Comparison of ENCODE assay signal across 8 mouse cellular contexts in genomic region chr15:103182166-103182790, GRCm38 (mm10). TPM values are rescaled to one million over a fixed set of nuclear protein-coding genes. Genes with fewer than 3 reads are reported as not detected.
DNase-seq lines count a peak whose midpoint lies in the region; ATAC-seq and TF ChIP-seq lines count a peak whose summit lies in the region.

No protein-coding gene starts in this region.

- peak overlapping the region; percentile 70 for H3K4me3 ChIP-seq in G1E (ENCODE audit: low read depth, low read length)
- 0 out of 2 replicates have a peak overlapping the region, but pooled peaks have one; percentile 8 for H3K4me3 ChIP-seq in forebrain, embryonic 16.5 days (replicated peaks; ENCODE audit: low read length)
- H3K4me3 ChIP-seq in lung, postnatal 0 days (ENCODE audit: low read depth, low read length), result peak overlapping the region; percentile 35

- H3K27me3 ChIP-seq in G1E (ENCODE audit: insufficient read depth, low read length), result peaks cover 64% of the 10 kb centered on the region
- peaks cover 59% of the 10 kb centered on the region for H3K27me3 ChIP-seq in forebrain, embryonic 16.5 days (replicated peaks; ENCODE audit: control insufficient read depth, insufficient read depth, low read length)
- H3K27me3 ChIP-seq in lung, postnatal 0 days (replicated peaks; ENCODE audit: insufficient read depth, low read length), result peaks cover 24% of the 10 kb centered on the region; the same call in 1 of the 2 replicates

- intact Hi-C loops in heart, postnatal 36 days (cut with DNase I), result loop anchor here (1.0 to 5.0 kb wide), 2 partner anchors 100 to 125 kb away; no protein-coding TSS in a partner anchor

- no peak overlapping the region for H3K9ac ChIP-seq in forebrain, embryonic 16.5 days (replicated peaks; ENCODE audit: low read depth, low read length)
- no peak overlapping the region for H3K9ac ChIP-seq in lung, postnatal 0 days (replicated peaks; ENCODE audit: low read depth)

- no peak for TF ChIP-seq EP300 in lung, postnatal 0 days (IDR thresholded peaks at IDR 0.05)

- under 1% methylated on average over 36 of the region's 48 CpGs for WGBS in forebrain, embryonic 16.5 days
- whole genome bisulfite sequencing in lung, postnatal 0 days, result under 1% methylated on average over 29 of the region's 48 CpGs

- peak; percentile 79 for DNase-seq in G1E (ENCODE audit: low spot score)
- DNase-seq in cerebellum, adult 11-12 months, result peak; percentile 64
- peak; percentile 85 to 90 for DNase-seq in heart, postnatal 36 days
- peak; percentile 73 for DNase-seq in layer of hippocampus, adult 9-11 months
- DNase-seq in lung, postnatal 0 days (ENCODE audit: low spot score), result peak; percentile 86
- DNase-seq in retina, embryonic 14.5 days (ENCODE audit: low spot score), result peak; percentile 91
- peak; percentile 81 for DNase-seq in thymus, postnatal 25 days

- no peak overlapping the region for H3K27ac ChIP-seq in forebrain, embryonic 16.5 days (ENCODE audit: low read length)
- no peak overlapping the region for H3K27ac ChIP-seq in lung, postnatal 0 days (ENCODE audit: low read length)

- H3K4me2 ChIP-seq in forebrain, embryonic 16.5 days (ENCODE audit: low read length), result peak overlapping the region; percentile 36
- peak overlapping the region; percentile 73 for H3K4me2 ChIP-seq in lung, postnatal 0 days (replicated peaks; ENCODE audit: low read depth, low read length)

- TF ChIP-seq CTCF in G1E (IDR thresholded peaks at IDR 0.05; ENCODE audit: low read depth, low read length), result peak; percentile 100
- TF ChIP-seq CTCF in lung, postnatal 0 days (IDR thresholded peaks at IDR 0.05), result peak; percentile 100

- no peak; the same call in 1 of the 2 replicates for ATAC-seq in G1E (ENCODE audit: extremely low read depth, insufficient number of reproducible peaks, low FRiP score, poor library complexity, severe bottlenecking)
- ATAC-seq in forebrain, embryonic 16.5 days, result peak; percentile 19; the same call in 1 of the 2 replicates
- ATAC-seq in lung, postnatal 0 days, result peak; percentile 71

- no peaks in the 10 kb centered on the region for H3K9me3 ChIP-seq in G1E (replicated peaks)
- H3K9me3 ChIP-seq in forebrain, embryonic 16.5 days (ENCODE audit: control insufficient read depth, low read length), result no peaks in the 10 kb centered on the region
- H3K9me3 ChIP-seq in lung, postnatal 0 days (ENCODE audit: low read length), result no peaks in the 10 kb centered on the region

- peaks cover 42% of the 10 kb centered on the region for H3K4me1 ChIP-seq in G1E (ENCODE audit: insufficient read depth, low read depth, low read length)
- H3K4me1 ChIP-seq in forebrain, embryonic 16.5 days (replicated peaks; ENCODE audit: control insufficient read depth, insufficient read depth, low read length), result peaks cover 23% of the 10 kb centered on the region
- peaks cover 8% of the 10 kb centered on the region; the same call in 1 of the 2 replicates for H3K4me1 ChIP-seq in lung, postnatal 0 days (ENCODE audit: insufficient read depth, low read depth, low read length)

- no peaks in the 10 kb centered on the region for H3K36me3 ChIP-seq in G1E (replicated peaks)
- no peaks in the 10 kb centered on the region for H3K36me3 ChIP-seq in forebrain, embryonic 16.5 days (ENCODE audit: control insufficient read depth, insufficient read depth)
- H3K36me3 ChIP-seq in lung, postnatal 0 days (ENCODE audit: insufficient read depth, low read length), result no peaks in the 10 kb centered on the region

RNA-seq across cellular contexts. Expression of gene Smug1, which starts 15.4 kb away (rescaled TPM):
- total RNA-seq in G1E (2014; fragmentation: Nextera tagmentation) (7.8 and 10.6 TPM in 2 replicates), G1E (2017) (9.0 and 11.3 TPM in 2 replicates)
- polyA plus RNA-seq in G1E (2012), result 3.6 and 5.0 TPM in 2 replicates
- polyA plus RNA-seq in forebrain, embryonic 16.5 days (2015; fragmentation: Nextera tagmentation; extraction: Ambion mirVana), result 28.0 and 29.2 TPM in 2 replicates
- total RNA-seq in heart, postnatal 36 days (2021), result 10 to 100 TPM; 13.2 to 15.7 TPM
- 10.5 and 12.2 TPM in 2 replicates for polyA plus RNA-seq in lung, postnatal 0 days (2015; fragmentation: Nextera tagmentation; extraction: Ambion mirVana)

RNA-seq across cellular contexts. Expression of gene Cbx5, which starts 57.3 kb away (rescaled TPM):
- total RNA-seq in G1E (2014; fragmentation: Nextera tagmentation) (261 and 300 TPM in 2 replicates), G1E (2017) (215 and 278 TPM in 2 replicates)
- polyA plus RNA-seq in G1E (2012), result 7.0 and 9.5 TPM in 2 replicates
- 132 and 139 TPM in 2 replicates for polyA plus RNA-seq in forebrain, embryonic 16.5 days (2015; fragmentation: Nextera tagmentation; extraction: Ambion mirVana)
- total RNA-seq in heart, postnatal 36 days (2021), result 10 to 100 TPM; 54.2 to 58.7 TPM
- polyA plus RNA-seq in lung, postnatal 0 days (2015; fragmentation: Nextera tagmentation; extraction: Ambion mirVana), result 27.8 and 29.4 TPM in 2 replicates

RNA-seq across cellular contexts. Expression of gene Hnrnpa1, which starts 58.0 kb away (rescaled TPM):
- total RNA-seq in G1E (2014; fragmentation: Nextera tagmentation) (379 and 391 TPM in 2 replicates), G1E (2017) (797 and 984 TPM in 2 replicates)
- polyA plus RNA-seq in G1E (2012), result 143 and 212 TPM in 2 replicates
- 935 and 1,030 TPM in 2 replicates for polyA plus RNA-seq in forebrain, embryonic 16.5 days (2015; fragmentation: Nextera tagmentation; extraction: Ambion mirVana)
- total RNA-seq in heart, postnatal 36 days (2021), result 100 to 1,000 TPM; 140 to 154 TPM
- 200 and 211 TPM in 2 replicates for polyA plus RNA-seq in lung, postnatal 0 days (2015; fragmentation: Nextera tagmentation; extraction: Ambion mirVana)

Comparison
In these comparisons a context has a peak if more than half of its experiments do, and no peak if none do; other contexts are left out.
1. H3K4me3 ChIP-seq: peak in every context shown above with its lines; median percentile 70 in G1E; 35 in lung, postnatal 0 days; 8 in forebrain, embryonic 16.5 days.